Mouse (Mus musculus): Measurements from ENCODE around the gene Frem2.

Frem2 gene

GRCm38 (mm10) chr3:53557388-53558214 lies 99.6 kb downstream of the Frem2 start:
- no peak for DNase-seq (ENCODE audit: low spot score in 2 of 2)

GRCm38 (mm10) chr3:53555031-53555952 lies 101.9 kb downstream of the Frem2 start:
- DNase-seq (ENCODE audit: low spot score in 2 of 2) = no peak

- no peak for DNase-seq (ENCODE audit: low spot score in 2 of 2)
Measured at GRCm38 (mm10) chr3:53552691-53553090, 104.5 kb downstream of the Frem2 start.

GRCm38 (mm10) chr3:53532091-53532490 lies 125.1 kb downstream of the Frem2 start:
- no peak for DNase-seq (ENCODE audit: low spot score in 2 of 2)

GRCm38 (mm10) chr3:53530305-53530704 lies 126.8 kb downstream of the Frem2 start:
- no peak for DNase-seq (ENCODE audit: low spot score in 2 of 2)

- peak; percentile 68 to 84 for DNase-seq (ENCODE audit: low spot score in 2 of 2)
Measured at GRCm38 (mm10) chr3:53525737-53526136, 131.4 kb downstream of the Frem2 start.

- no peak for DNase-seq (ENCODE audit: low spot score in 2 of 2)
Measured at GRCm38 (mm10) chr3:53522794-53523193, 134.4 kb downstream of the Frem2 start.

- no peak for DNase-seq (ENCODE audit: low spot score in 2 of 2)
Measured at GRCm38 (mm10) chr3:53514221-53515065, 142.7 kb downstream of the Frem2 start.

GRCm38 (mm10) chr3:53513096-53513495 lies 144.1 kb downstream of the Frem2 start:
- DNase-seq (ENCODE audit: low spot score in 2 of 2) = no peak

GRCm38 (mm10) chr3:53502428-53502827 lies 154.7 kb downstream of the Frem2 start:
- no peak for DNase-seq (ENCODE audit: low spot score in 2 of 2)

GRCm38 (mm10) chr3:53498351-53498905 lies 158.7 kb downstream of the Frem2 start:
- no peak for DNase-seq (ENCODE audit: low spot score in 2 of 2)

- no peak for DNase-seq (ENCODE audit: low spot score in 2 of 2)
Measured at GRCm38 (mm10) chr3:53488353-53488752, 168.8 kb downstream of the Frem2 start, which contains the start of gene Stoml3. Gene Stoml3, plus strand, starts transcription at chr3:53488653.

- DNase-seq (ENCODE audit: low spot score in 2 of 2) = no peak
Measured at GRCm38 (mm10) chr3:53486996-53487576, 170.1 kb downstream of the Frem2 start.

GRCm38 (mm10) chr3:53486561-53486960 lies 170.6 kb downstream of the Frem2 start:
- no peak for DNase-seq (ENCODE audit: low spot score in 2 of 2)

- no peak for DNase-seq (ENCODE audit: low spot score in 2 of 2)
Measured at GRCm38 (mm10) chr3:53483414-53484059, 173.6 kb downstream of the Frem2 start.

- DNase-seq (ENCODE audit: low spot score in 2 of 2) = no peak
Measured at GRCm38 (mm10) chr3:53478419-53479046, 178.6 kb downstream of the Frem2 start.

- DNase-seq (ENCODE audit: low spot score in 2 of 2) = no peak
Measured at GRCm38 (mm10) chr3:53477468-53477867, 179.7 kb downstream of the Frem2 start.

GRCm38 (mm10) chr3:53475889-53476288 lies 181.3 kb downstream of the Frem2 start:
- DNase-seq (ENCODE audit: low spot score in 2 of 2) = peak in 1 of 2 experiments; percentile 28

- no peak for DNase-seq (ENCODE audit: low spot score in 2 of 2)
Measured at GRCm38 (mm10) chr3:53474179-53474578, 183.0 kb downstream of the Frem2 start.

GRCm38 (mm10) chr3:53472061-53472460 lies 185.1 kb downstream of the Frem2 start:
- DNase-seq (ENCODE audit: low spot score in 2 of 2) = no peak
